Mouse (Mus musculus) embryonic facial prominence, embryonic 10.5 days (tissue): Measurements from ENCODE around the gene Agr2. TPM values are rescaled to one million over a fixed set of nuclear protein-coding genes. Genes with fewer than 3 reads are reported as not detected.

ENCODE experiments used
- DNase-seq: peaks from one replicate; pipeline ENCODE4 v3.0.0-alpha.2; 2017; ENCODE audit warnings: low spot score
- H3K27ac ChIP-seq: fragments of 300-500 bp; sonication (generic); replicated peaks from 2 replicates; pipeline ENCODE4 v1.5.1; 2016; ENCODE audit warnings: mild to moderate bottlenecking
- H3K27me3 ChIP-seq: fragments of 300-500 bp; sonication (generic); replicated peaks from 2 replicates; pipeline ENCODE4 v1.6.1; 2016; ENCODE audit warnings: low read depth, mild to moderate bottlenecking; ENCODE audit not compliant: poor library complexity, severe bottlenecking
- H3K36me3 ChIP-seq: fragments of 300-500 bp; sonication (generic); replicated peaks from 2 replicates; pipeline ENCODE4 v1.6.1; 2016; ENCODE audit warnings: mild to moderate bottlenecking, moderate library complexity
- H3K4me1 ChIP-seq: fragments of 300-500 bp; sonication (generic); 2 replicates; pipeline ENCODE4 v1.6.1; 2016
- H3K4me3 ChIP-seq: fragments of 300-500 bp; sonication (generic); 2 replicates; pipeline ENCODE4 v1.5.1; 2016; ENCODE audit warnings: mild to moderate bottlenecking, moderate library complexity
- H3K9me3 ChIP-seq: fragments of 300-500 bp; sonication (generic); 2 replicates; pipeline ENCODE4 v1.6.1; 2016; ENCODE audit warnings: mild to moderate bottlenecking
- WGBS: fragments of 180-500 bp; shearing (Covaris S2); methylation state at CpG from one replicate; pipeline ENCODE4 v1.1.7; 2016; 5-methylcytosine and 5-hydroxymethylcytosine counted together
- polyA plus RNA-seq: library from polyadenylated mRNA; unstranded; fragments of >200 nt; fragmentation: Nextera tagmentation; extraction: Ambion mirVana; gene quantifications from 2 replicates; pipeline ENCODE4 v1.2.1, GENCODE M21; 2016

Agr2 gene
- polyA plus RNA-seq, 1 experiment from 2014 or later, result not detected

- Histone ChIP-seq H3K9me3 (no peaks in the 10 kb centered on the region), H3K4me3 (no peak overlapping the region), H3K36me3 (no peaks in the 10 kb centered on the region), H3K27ac (0 out of 2 replicates have a peak overlapping the region, but pooled peaks have one; percentile 19), H3K4me1 (peaks cover 27% of the 10 kb centered on the region), H3K27me3 (no peaks in the 10 kb centered on the region)
- WGBS, result 32% methylated on average over 5 of the region's 5 CpGs
- no peak for DNase-seq
Measured at GRCm38 (mm10) chr12:36046196-36046595, 53.5 kb downstream of the Agr2 start.

DNA sequence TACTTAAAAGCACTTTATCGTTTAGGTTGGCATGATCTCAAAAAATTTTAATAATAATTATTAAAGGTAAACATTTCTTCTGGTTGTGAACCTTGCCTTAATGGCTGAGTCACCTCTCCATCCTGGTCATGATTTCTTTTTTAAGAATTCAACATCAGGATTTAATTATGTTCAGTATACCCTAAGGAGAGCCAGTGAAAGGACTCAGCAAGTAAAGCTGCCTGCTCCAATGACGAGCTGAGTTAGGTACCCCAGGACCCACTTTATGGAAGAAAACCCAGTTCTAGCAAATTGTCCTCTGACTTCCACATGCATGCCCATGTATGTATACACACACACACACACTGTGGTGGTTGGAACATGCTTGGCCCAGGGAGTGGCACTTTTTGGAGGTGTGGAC is 54.9 kb downstream of the Agr2 start:
- no peaks in the 10 kb centered on the region for H3K9me3 ChIP-seq
- H3K36me3 ChIP-seq, result no peaks in the 10 kb centered on the region
- no peaks in the 10 kb centered on the region for H3K27me3 ChIP-seq
- no peak for DNase-seq
- 58% methylated on average over 2 of the region's 2 CpGs for WGBS
- no peak overlapping the region for H3K4me3 ChIP-seq
- no peak overlapping the region for H3K27ac ChIP-seq
- H3K4me1 ChIP-seq, result peaks cover 20% of the 10 kb centered on the region

GRCm38 (mm10) chr12:36050276-36050675 is 57.6 kb downstream of the Agr2 start:
- H3K36me3 ChIP-seq, result no peaks in the 10 kb centered on the region
- 85% methylated on average over 1 of the region's 1 CpGs for WGBS
- no peak overlapping the region for H3K4me3 ChIP-seq
- H3K27ac ChIP-seq, result no peak overlapping the region
- H3K9me3 ChIP-seq, result no peaks in the 10 kb centered on the region
- no peaks in the 10 kb centered on the region for H3K27me3 ChIP-seq
- H3K4me1 ChIP-seq, result peaks cover 17% of the 10 kb centered on the region
- DNase-seq, result no peak

Other genes with a start within 250 kb of the Agr2 start
- gene Agr3, start 67.3 kb upstream of the Agr2 start, polyA plus RNA-seq, result 0.25 TPM in 1 of 2 replicates, not detected in the other
- 105 and 112 TPM in 2 replicates for gene Tspan13, start 49.6 kb downstream of the Agr2 start, polyA plus RNA-seq
- gene Ankmy2, start 164.2 kb downstream of the Agr2 start, polyA plus RNA-seq, result 22.6 and 25.7 TPM in 2 replicates
- 301 and 303 TPM in 2 replicates for gene Bzw2, start 165.2 kb downstream of the Agr2 start, polyA plus RNA-seq